Mouse (Mus musculus): ENCODE measurements at regions not wholly inside any gene's neighbourhood (a gene's known extent, or its start where the extent isn't known, plus 50 kb on each side); places are given as distances from the start of the nearest gene placed in this dataset.

- 21% methylated on average over 5 of the region's 5 CpGs for WGBS
- DNase-seq, result no peak
- TF ChIP-seq POLR2A (IDR thresholded peaks at IDR 0.05; ENCODE audit: borderline replicate concordance, extremely low read depth, low read depth, low read length) (no peak), CTCF (IDR thresholded peaks at IDR 0.05; ENCODE audit: insufficient read depth, low read length) (no peak)
- H3K4me1 ChIP-seq (ENCODE audit: control insufficient read depth, insufficient read depth, low read length), result peaks cover 7% of the 10 kb centered on the region
- no peak overlapping the region for H3K4me3 ChIP-seq (replicated peaks; ENCODE audit: extremely low read depth, low read depth, low read length)
Observed at GRCm38 (mm10) chr3:15132136-15132535, 200.0 kb downstream of the Gm9733 start.

- 81% methylated on average over 1 of the region's 1 CpGs for WGBS
- Histone ChIP-seq H3K4me1 (ENCODE audit: control insufficient read depth, insufficient read depth, low read length) (no peaks in the 10 kb centered on the region), H3K4me3 (replicated peaks; ENCODE audit: extremely low read depth, low read depth, low read length) (no peak overlapping the region)
- TF ChIP-seq POLR2A (IDR thresholded peaks at IDR 0.05; ENCODE audit: borderline replicate concordance, extremely low read depth, low read depth, low read length) (no peak), CTCF (IDR thresholded peaks at IDR 0.05; ENCODE audit: insufficient read depth, low read length) (no peak)
- DNase-seq, result no peak
Observed at GRCm38 (mm10) chr3:15139550-15139949, 192.6 kb downstream of the Gm9733 start.

GRCm38 (mm10) chr3:15153710-15154109 is 178.4 kb downstream of the Gm9733 start:
- H3K4me3 ChIP-seq (replicated peaks; ENCODE audit: extremely low read depth, low read depth, low read length), result no peak overlapping the region
- no peak for DNase-seq
- TF ChIP-seq CTCF (IDR thresholded peaks at IDR 0.05; ENCODE audit: insufficient read depth, low read length) (no peak), POLR2A (IDR thresholded peaks at IDR 0.05; ENCODE audit: borderline replicate concordance, extremely low read depth, low read depth, low read length) (no peak)
- peaks cover 6% of the 10 kb centered on the region for H3K4me1 ChIP-seq (ENCODE audit: control insufficient read depth, insufficient read depth, low read length)
- 16% methylated on average over 1 of the region's 1 CpGs for WGBS

- peaks cover 6% of the 10 kb centered on the region for H3K4me1 ChIP-seq (ENCODE audit: control insufficient read depth, insufficient read depth, low read length)
- TF ChIP-seq CTCF (IDR thresholded peaks at IDR 0.05; ENCODE audit: insufficient read depth, low read length) (no peak), POLR2A (IDR thresholded peaks at IDR 0.05; ENCODE audit: borderline replicate concordance, extremely low read depth, low read depth, low read length) (no peak)
- peak; percentile 15 for DNase-seq
- H3K4me3 ChIP-seq (replicated peaks; ENCODE audit: extremely low read depth, low read depth, low read length), result no peak overlapping the region
- WGBS, result 49% methylated on average over 3 of the region's 3 CpGs
Observed at GRCm38 (mm10) chr3:15154153-15154552, 177.9 kb downstream of the Gm9733 start.

- Histone ChIP-seq H3K4me1 (ENCODE audit: control insufficient read depth, insufficient read depth, low read length) (peaks cover 10% of the 10 kb centered on the region), H3K4me3 (replicated peaks; ENCODE audit: extremely low read depth, low read depth, low read length) (no peak overlapping the region)
- WGBS, result 65% methylated on average over 4 of the region's 4 CpGs
- TF ChIP-seq POLR2A (IDR thresholded peaks at IDR 0.05; ENCODE audit: borderline replicate concordance, extremely low read depth, low read depth, low read length) (no peak), CTCF (IDR thresholded peaks at IDR 0.05; ENCODE audit: insufficient read depth, low read length) (no peak)
- no peak for DNase-seq
Observed at GRCm38 (mm10) chr3:15156681-15157080, 175.4 kb downstream of the Gm9733 start.

GRCm38 (mm10) chr3:15157842-15158241 is 174.3 kb downstream of the Gm9733 start:
- TF ChIP-seq CTCF (IDR thresholded peaks at IDR 0.05; ENCODE audit: insufficient read depth, low read length) (no peak), POLR2A (IDR thresholded peaks at IDR 0.05; ENCODE audit: borderline replicate concordance, extremely low read depth, low read depth, low read length) (no peak)
- no peak for DNase-seq
- H3K4me1 ChIP-seq (ENCODE audit: control insufficient read depth, insufficient read depth, low read length), result peaks cover 10% of the 10 kb centered on the region
- WGBS, result 75% methylated on average over 1 of the region's 1 CpGs
- H3K4me3 ChIP-seq (replicated peaks; ENCODE audit: extremely low read depth, low read depth, low read length), result no peak overlapping the region

GRCm38 (mm10) chr3:15158926-15159325 is 173.2 kb downstream of the Gm9733 start:
- H3K4me3 ChIP-seq (replicated peaks; ENCODE audit: extremely low read depth, low read depth, low read length), result no peak overlapping the region
- WGBS, result 78% methylated on average over 8 of the region's 8 CpGs

GRCm38 (mm10) chr3:15159965-15160714 is 172.0 kb downstream of the Gm9733 start:
- no peak for TF ChIP-seq POLR2A (IDR thresholded peaks at IDR 0.05; ENCODE audit: borderline replicate concordance, extremely low read depth, low read depth, low read length)
- TF ChIP-seq CTCF (IDR thresholded peaks at IDR 0.05; ENCODE audit: insufficient read depth, low read length), result no peak
- Histone ChIP-seq H3K4me3 (replicated peaks; ENCODE audit: extremely low read depth, low read depth, low read length) (no peak overlapping the region), H3K4me1 (ENCODE audit: control insufficient read depth, insufficient read depth, low read length) (peaks cover 4% of the 10 kb centered on the region)
- WGBS, result 73% methylated on average over 8 of the region's 8 CpGs
- peak; percentile 8 for DNase-seq

More at GRCm38 (mm10) chr3:15158926-15159325, 173.2 kb downstream of the Gm9733 start:
- peak; percentile 10 for DNase-seq
- H3K4me1 ChIP-seq (ENCODE audit: control insufficient read depth, insufficient read depth, low read length), result peaks cover 7% of the 10 kb centered on the region
- no peak for TF ChIP-seq CTCF (IDR thresholded peaks at IDR 0.05; ENCODE audit: insufficient read depth, low read length)
- no peak for TF ChIP-seq POLR2A (IDR thresholded peaks at IDR 0.05; ENCODE audit: borderline replicate concordance, extremely low read depth, low read depth, low read length)

GRCm38 (mm10) chr3:15175811-15176210 is 156.3 kb downstream of the Gm9733 start:
- DNase-seq, result no peak
- peaks cover 2% of the 10 kb centered on the region; the same call in 1 of the 2 replicates for H3K4me1 ChIP-seq (ENCODE audit: control insufficient read depth, insufficient read depth, low read length)
- 94% methylated on average over 2 of the region's 2 CpGs for WGBS
- no peak overlapping the region for H3K4me3 ChIP-seq (replicated peaks; ENCODE audit: extremely low read depth, low read depth, low read length)
- TF ChIP-seq CTCF (IDR thresholded peaks at IDR 0.05; ENCODE audit: insufficient read depth, low read length) (no peak), POLR2A (IDR thresholded peaks at IDR 0.05; ENCODE audit: borderline replicate concordance, extremely low read depth, low read depth, low read length) (no peak)

All from lung, adult 2 months (tissue).